Mouse (Mus musculus) testis, adult 2 months (tissue): Measurements from ENCODE around the gene Gm28539.

Experiments used
- CTCF ChIP-seq: fragments of 200-500 bp; IDR thresholded peaks from 2 replicates; pipeline ENCODE4 v1.5.1; 2012; ENCODE audit warnings: low read depth, mild to moderate bottlenecking, inconsistent platforms, low read length, moderate library complexity; ENCODE audit not compliant: control insufficient read depth, insufficient read depth, insufficient replicate concordance
- POLR2A ChIP-seq: fragments of 200-500 bp; IDR thresholded peaks from 2 replicates; pipeline ENCODE4 v1.6.1; 2012; ENCODE audit warnings: low read depth, mild to moderate bottlenecking, inconsistent platforms, low read length, moderate library complexity; ENCODE audit not compliant: control insufficient read depth

DNA sequence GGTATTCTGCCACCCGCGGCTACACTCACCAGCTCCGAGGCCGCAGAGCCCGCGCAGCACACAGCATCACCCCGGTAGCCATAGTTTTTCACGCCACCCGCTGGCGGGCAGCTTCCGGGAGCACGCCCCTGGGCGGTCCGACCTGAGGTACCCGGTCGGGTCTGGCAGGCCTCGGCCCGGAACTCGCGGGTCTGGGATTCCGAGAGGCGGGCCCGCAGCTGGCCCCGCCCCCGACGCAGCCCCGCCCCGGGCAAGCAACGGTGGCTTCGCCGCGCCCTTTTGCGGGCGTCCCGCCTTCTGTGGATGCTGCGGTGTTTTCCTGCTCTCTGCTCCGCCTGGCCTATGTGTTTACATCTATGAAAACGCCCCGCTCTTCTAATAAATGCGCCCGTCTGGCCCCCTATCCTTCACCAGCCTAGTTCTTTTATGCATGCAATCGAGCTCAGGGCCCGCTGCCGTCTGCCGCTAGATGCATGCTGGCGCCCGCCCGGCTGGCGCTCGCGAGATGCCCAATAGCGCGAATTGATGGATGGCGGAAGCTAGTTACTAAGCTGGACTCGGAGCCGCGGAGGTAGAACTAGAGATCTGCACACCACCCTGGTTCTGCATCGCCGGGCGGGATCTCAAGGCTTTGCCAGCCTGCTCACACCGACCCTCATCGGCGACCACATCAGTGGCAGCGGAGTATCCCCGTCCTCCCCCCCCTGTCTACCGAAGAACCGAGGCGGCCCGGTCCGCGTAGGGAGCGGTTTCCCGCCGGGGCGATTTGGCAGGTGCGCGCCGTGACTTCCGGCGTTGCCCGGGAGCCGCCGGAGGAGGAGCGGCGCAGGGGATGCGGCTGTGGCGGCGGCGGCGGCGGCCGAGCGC lies 40.3 kb downstream of the Gm28539 start, which contains the start of the genes Mrpl40 and Hira:
- TF ChIP-seq CTCF (no peak), POLR2A (peak; percentile 63)
